Mouse (Mus musculus): Measurements from ENCODE around the gene Ppp4r4. TPM values are rescaled to one million over a fixed set of nuclear protein-coding genes. Genes with fewer than 3 reads are reported as not detected.
"Not testable (repeated sequence)": the region's sequence is repeated elsewhere in the genome, so short reads cannot be mapped to it uniquely, and the experiment has no call there.

Ppp4r4 gene
- 3.6 and 3.7 TPM in 2 replicates for polyA plus RNA-seq (2012; rRNA removed)

DNA sequence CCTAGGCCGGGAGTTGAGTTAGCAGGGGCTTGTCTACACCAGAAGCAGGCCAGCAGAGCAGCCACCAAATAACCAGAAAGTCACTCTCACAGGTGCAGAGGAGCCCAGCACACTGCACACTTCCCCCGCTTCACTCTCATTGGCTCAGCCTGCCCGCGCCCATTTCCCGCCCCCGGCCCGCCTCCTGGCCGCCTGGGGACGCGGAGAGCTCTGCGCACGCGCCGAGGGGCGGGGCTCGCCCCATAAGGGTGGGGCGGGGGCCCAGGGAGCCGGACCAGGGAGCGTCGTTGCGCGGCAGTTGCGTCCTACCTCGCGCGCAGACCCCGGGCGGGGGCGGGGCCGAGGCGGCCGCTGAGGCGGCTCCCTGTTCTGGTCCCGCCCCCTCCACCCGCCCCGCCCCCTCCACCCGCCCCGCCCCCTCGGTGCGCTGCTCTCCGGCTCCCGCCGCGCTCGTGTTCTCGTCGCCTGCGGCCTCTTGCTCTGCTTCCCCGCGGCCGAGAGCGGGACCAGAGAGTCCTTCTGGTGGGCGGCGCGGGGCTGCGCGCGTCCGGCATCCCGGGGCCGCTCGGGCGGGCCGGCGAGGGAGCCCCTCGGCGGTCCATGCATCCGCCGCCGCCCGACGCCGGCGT, at the start of gene Ppp4r4:
Gene Ppp4r4 (plus strand): TSS at position 264 of the 629 bp plus-strand sequence.
- TF ChIP-seq CTCF (IDR thresholded peaks at IDR 0.05; ENCODE audit: borderline replicate concordance, extremely low read depth, insufficient read depth, insufficient read length) (no peak), POLR2A (IDR thresholded peaks at IDR 0.05; ENCODE audit: borderline replicate concordance, extremely low read depth, insufficient read depth, insufficient read length, poor library complexity, severe bottlenecking) (0 out of 2 replicates have a peak, but pooled peaks have one; percentile 10)
- peak; percentile 98 for DNase-seq (ENCODE audit: low read depth)

DNA sequence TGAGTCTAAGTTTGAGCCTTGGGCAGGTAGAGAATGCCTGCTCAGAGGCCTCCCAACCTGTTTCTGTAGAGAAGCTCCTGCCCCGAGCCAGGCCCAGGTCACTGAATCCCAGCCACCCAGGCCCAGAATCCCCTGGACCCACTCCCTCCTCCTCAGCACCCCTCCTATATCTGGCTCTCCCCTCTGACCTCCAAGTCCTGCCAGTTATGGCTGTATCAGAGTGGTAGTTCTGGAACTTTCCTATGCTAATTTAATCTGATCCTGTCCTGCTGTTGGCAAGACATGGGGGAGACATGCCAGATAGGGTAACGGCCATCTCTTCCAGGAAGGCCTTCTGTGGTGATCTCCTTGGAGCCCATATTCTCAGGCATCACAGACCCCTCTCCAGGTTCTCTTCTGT, 49.3 kb upstream of the Ppp4r4 start:
- TF ChIP-seq POLR2A (IDR thresholded peaks at IDR 0.05; ENCODE audit: borderline replicate concordance, extremely low read depth, insufficient read depth, insufficient read length, poor library complexity, severe bottlenecking) (no peak), CTCF (IDR thresholded peaks at IDR 0.05; ENCODE audit: borderline replicate concordance, extremely low read depth, insufficient read depth, insufficient read length) (no peak)

DNA sequence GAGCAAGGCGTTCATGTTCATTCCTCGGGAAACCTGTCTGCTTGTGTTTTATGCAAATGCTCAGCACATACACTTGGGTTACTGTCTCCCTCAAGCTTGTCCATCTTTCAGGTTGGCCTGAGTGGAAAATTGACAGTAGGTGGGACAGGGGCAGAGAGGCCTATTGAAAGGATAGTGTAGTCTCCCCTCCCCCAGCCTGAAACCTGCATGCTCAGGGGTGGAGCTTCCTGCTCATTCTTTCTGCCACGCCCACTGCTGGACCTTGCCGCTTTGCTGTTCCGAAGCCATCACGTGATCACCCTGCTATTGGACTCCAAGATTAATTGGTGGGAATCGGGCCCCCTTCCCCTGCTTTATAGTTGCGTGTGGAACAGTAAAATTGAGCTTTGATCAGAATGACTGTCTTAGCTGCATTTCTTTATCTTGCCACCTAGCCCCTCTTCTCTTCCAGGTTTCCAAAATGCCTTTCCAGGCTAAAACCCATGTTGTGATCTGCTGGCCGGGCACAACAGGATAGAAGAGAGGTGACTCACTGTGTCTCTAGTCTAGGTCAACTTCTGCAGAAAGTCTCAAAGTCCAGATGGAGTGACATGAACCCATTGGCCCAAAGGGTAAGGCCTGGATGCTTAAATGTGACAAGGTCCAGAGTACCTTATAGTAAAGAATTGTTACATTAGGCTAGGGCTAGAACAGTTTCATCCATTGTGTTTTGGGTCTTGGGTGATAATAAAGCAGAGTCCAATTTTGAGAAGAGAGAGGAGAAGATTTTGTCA, 47.7 kb upstream of the Ppp4r4 start:
- not testable (repeated sequence) for DNase-seq (ENCODE audit: low read depth)

More for the DNA sequence above, 49.3 kb upstream of the Ppp4r4 start:
- no peak for DNase-seq (ENCODE audit: low read depth)

DNA sequence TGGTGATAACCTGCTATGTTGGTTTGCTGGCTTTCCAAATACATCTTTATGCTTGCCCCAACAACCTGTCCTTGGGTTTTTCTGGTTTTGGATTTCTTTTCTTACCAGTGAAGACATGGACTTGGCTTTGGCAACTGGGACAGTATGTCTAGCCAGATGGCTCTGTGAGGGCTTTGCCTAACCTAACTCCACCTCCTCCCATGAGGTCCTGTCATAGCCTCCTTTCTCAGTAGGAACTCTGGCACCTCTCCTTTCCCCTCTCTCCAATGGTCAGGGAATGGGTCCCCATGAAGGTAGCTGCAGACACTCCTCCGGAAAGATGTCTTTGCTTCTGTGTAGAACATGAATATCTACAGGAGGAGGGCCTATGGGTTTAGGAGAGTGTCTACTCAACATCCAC, 45.4 kb upstream of the Ppp4r4 start:
- DNase-seq (ENCODE audit: low read depth), result no peak
- TF ChIP-seq POLR2A (IDR thresholded peaks at IDR 0.05; ENCODE audit: borderline replicate concordance, extremely low read depth, insufficient read depth, insufficient read length, poor library complexity, severe bottlenecking) (no peak), CTCF (IDR thresholded peaks at IDR 0.05; ENCODE audit: borderline replicate concordance, extremely low read depth, insufficient read depth, insufficient read length) (no peak)

DNA sequence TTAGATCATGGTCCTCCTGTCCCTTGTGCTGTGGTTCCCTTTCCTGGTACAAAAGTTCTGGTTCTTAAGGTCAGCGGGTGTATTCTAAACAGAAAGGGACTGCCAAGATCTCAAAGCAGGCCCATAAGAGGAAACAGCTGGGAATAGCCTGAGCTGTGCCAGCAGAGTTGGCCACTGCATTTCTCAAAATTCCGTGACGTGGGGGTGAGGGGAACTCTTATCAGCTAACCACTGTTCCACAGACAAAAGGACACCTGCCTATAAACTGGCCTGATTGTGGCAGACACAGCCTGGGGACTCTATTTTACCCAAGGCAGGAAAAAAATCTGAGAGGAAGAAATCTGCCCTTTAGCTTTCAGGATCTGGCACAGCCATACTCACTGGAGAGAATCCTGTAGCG, 44.8 kb upstream of the Ppp4r4 start:
- no peak for DNase-seq (ENCODE audit: low read depth)
- TF ChIP-seq CTCF (IDR thresholded peaks at IDR 0.05; ENCODE audit: borderline replicate concordance, extremely low read depth, insufficient read depth, insufficient read length) (no peak), POLR2A (IDR thresholded peaks at IDR 0.05; ENCODE audit: borderline replicate concordance, extremely low read depth, insufficient read depth, insufficient read length, poor library complexity, severe bottlenecking) (no peak)

DNA sequence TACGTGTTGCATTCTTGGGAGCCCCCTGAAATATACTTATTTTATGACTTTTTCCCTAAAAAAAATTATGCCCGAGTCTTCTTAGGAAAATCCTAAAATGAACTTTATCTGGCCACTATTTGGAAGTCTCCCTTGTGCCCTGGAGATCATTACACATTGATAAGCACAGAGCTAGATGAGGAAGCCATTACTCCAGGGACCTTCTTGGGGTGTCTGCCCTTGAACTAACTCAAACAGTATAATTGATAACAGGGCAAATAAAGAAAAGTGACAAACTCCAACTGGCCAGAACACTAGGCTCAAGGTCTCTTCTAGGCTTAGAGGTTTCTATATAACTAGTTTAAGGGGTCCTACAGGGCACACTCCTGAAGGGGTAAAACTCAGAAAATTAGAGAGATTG, 44.3 kb upstream of the Ppp4r4 start:
- no peak for DNase-seq (ENCODE audit: low read depth)
- no peak for TF ChIP-seq POLR2A (IDR thresholded peaks at IDR 0.05; ENCODE audit: borderline replicate concordance, extremely low read depth, insufficient read depth, insufficient read length, poor library complexity, severe bottlenecking)
- TF ChIP-seq CTCF (IDR thresholded peaks at IDR 0.05; ENCODE audit: borderline replicate concordance, extremely low read depth, insufficient read depth, insufficient read length), result no peak

DNA sequence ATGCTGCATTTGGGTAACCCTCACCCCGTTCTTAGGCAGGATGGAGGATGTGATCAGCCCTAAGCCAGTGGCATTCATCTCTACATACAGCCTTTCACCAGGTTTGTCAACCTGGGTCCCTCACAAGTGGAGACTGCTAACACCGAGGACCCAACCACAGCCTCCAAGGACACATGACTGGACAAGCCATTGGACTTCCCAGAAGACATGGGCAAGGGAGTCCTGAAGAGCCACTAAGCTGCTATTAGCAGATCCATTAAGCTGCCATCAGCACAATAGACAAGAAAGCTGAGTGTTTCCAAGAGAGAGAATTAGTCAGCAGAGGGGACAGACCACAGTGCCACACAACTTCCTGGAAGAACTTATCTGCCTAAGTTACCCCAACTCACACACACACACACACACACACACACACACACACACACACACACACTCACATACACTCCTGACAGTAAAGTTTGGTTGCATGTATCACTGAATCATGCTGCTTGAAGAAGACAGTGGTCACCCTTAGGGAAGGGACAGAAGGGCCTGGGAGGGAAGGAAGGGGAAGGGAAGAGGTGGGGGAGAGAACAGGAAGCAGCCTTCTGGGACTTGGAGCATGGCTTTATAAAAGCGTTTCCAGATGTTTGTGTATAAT, 40.9 kb upstream of the Ppp4r4 start:
- TF ChIP-seq POLR2A (IDR thresholded peaks at IDR 0.05; ENCODE audit: borderline replicate concordance, extremely low read depth, insufficient read depth, insufficient read length, poor library complexity, severe bottlenecking) (no peak), CTCF (IDR thresholded peaks at IDR 0.05; ENCODE audit: borderline replicate concordance, extremely low read depth, insufficient read depth, insufficient read length) (no peak)
- DNase-seq (ENCODE audit: low read depth), result no peak

DNA sequence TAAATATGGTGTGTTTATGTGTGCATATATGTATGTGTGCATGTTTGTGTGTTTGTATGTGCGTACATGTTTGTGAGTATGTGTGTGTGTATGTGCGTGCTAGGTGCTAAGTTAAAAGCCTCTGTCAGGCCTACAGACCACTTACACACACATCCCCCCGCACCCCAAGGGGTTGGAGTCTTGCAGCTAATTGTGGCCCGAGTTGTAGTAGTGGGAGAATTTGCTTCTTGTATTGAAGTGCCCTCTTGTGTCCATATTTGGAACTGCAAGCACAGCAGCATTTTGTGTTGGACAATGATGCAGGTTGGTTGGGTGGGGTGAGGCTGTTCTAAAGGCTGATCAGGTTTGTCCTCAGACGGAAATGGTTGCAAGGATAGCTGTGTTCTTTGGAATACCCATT, 39.3 kb upstream of the Ppp4r4 start:
- TF ChIP-seq CTCF (IDR thresholded peaks at IDR 0.05; ENCODE audit: borderline replicate concordance, extremely low read depth, insufficient read depth, insufficient read length), result peak; percentile 75
- no peak for TF ChIP-seq POLR2A (IDR thresholded peaks at IDR 0.05; ENCODE audit: borderline replicate concordance, extremely low read depth, insufficient read depth, insufficient read length, poor library complexity, severe bottlenecking)
- peak; percentile 76 for DNase-seq (ENCODE audit: low read depth)

DNA sequence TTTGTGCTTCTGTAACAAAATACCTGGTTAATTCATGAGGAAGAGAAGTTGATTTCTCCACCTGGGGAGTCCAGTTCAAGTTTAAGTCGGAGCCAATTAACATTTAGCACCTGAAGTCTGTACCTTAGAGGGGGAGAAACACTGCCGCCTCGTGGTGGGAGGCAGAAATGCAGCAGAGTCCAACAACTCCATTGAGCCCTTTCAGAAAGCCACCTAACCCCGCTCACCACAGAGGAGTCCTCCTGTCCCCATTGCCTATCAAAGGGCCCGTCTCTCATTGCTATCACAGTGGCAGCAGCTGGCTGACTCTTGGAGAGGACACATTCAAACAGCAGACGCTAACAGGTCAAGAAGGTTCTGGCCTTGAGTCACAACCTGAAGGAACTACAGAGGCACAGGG, 37.6 kb upstream of the Ppp4r4 start:
- DNase-seq (ENCODE audit: low read depth), result no peak
- TF ChIP-seq POLR2A (IDR thresholded peaks at IDR 0.05; ENCODE audit: borderline replicate concordance, extremely low read depth, insufficient read depth, insufficient read length, poor library complexity, severe bottlenecking), result no peak
- peak; percentile 62; the same call in 1 of the 2 replicates for TF ChIP-seq CTCF (IDR thresholded peaks at IDR 0.05; ENCODE audit: borderline replicate concordance, extremely low read depth, insufficient read depth, insufficient read length)

DNA sequence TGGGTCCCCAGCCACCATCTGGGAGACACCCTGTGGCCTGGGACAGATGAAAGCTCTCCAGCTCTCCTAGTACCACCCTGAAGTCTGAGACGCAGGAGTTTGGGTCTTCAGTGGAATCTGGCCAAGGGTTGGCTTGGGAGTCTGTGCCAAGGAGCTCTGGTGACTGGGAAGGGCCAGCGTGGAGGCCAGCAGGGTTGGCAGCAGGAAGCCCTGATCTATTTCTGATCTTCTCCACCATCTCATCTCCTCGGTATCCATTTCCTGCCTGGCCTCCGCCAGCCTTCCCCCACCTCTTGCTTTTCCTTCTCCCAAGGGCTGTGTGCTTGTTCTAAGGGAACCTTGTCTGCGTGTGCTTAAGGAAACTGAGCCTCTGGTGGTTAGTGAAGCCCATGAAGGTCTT, 33.3 kb upstream of the Ppp4r4 start:
- DNase-seq (ENCODE audit: low read depth), result no peak
- TF ChIP-seq CTCF (IDR thresholded peaks at IDR 0.05; ENCODE audit: borderline replicate concordance, extremely low read depth, insufficient read depth, insufficient read length), result no peak
- no peak for TF ChIP-seq POLR2A (IDR thresholded peaks at IDR 0.05; ENCODE audit: borderline replicate concordance, extremely low read depth, insufficient read depth, insufficient read length, poor library complexity, severe bottlenecking)

DNA sequence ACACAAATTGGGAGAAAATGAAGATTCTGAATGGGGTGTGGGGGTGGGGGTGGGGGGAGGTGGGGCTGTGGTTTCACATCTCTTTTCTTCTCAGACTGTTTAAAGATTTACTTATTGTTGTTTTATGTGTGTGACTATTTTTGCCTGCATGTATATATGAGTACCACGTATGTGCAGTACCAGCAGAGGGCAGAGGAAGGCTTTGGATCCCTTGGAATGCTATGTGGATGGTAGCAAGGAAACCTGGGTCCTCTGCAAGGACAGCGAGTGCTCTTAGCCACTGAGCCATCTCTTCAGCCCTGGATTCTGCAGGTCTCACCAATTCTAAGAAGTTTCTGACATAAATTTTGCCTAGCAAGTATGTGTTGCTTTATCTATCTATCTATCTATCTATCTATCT, 32.8 kb upstream of the Ppp4r4 start:
- peak; percentile 4; the same call in 1 of the 2 replicates for TF ChIP-seq CTCF (IDR thresholded peaks at IDR 0.05; ENCODE audit: borderline replicate concordance, extremely low read depth, insufficient read depth, insufficient read length)
- TF ChIP-seq POLR2A (IDR thresholded peaks at IDR 0.05; ENCODE audit: borderline replicate concordance, extremely low read depth, insufficient read depth, insufficient read length, poor library complexity, severe bottlenecking), result no peak
- no peak for DNase-seq (ENCODE audit: low read depth)
